Mouse (Mus musculus) embryonic facial prominence, embryonic 15.5 days (tissue): ENCODE results near the gene Myo1g. TPM values are rescaled to one million over a fixed set of nuclear protein-coding genes. Genes with fewer than 3 reads are reported as not detected.

Source experiments
- ATAC-seq: fragments of 200-750 bp; cut with Nextera tagmentation; 2 replicates; pipeline ENCODE4 v1.8.0; 2017; ENCODE audit warnings: low read depth, moderate TSS enrichment; ENCODE audit not compliant: insufficient number of reproducible peaks, low FRiP score, low TSS enrichment
- H3K27ac ChIP-seq: fragments of 300-500 bp; sonication (generic); replicated peaks from 2 replicates; pipeline ENCODE4 v1.5.1; 2015; ENCODE audit warnings: mild to moderate bottlenecking, inconsistent platforms
- H3K27me3 ChIP-seq: fragments of 300-500 bp; sonication (generic); 2 replicates; pipeline ENCODE4 v1.6.1; 2015; ENCODE audit warnings: inconsistent platforms
- H3K36me3 ChIP-seq: fragments of 300-500 bp; sonication (generic); 2 replicates; pipeline ENCODE4 v1.6.1; 2015; ENCODE audit warnings: mild to moderate bottlenecking, inconsistent platforms
- H3K4me1 ChIP-seq: fragments of 300-500 bp; sonication (generic); 2 replicates; pipeline ENCODE4 v1.6.1; 2015; ENCODE audit warnings: inconsistent platforms
- H3K4me2 ChIP-seq: fragments of 300-500 bp; sonication (generic); replicated peaks from 2 replicates; pipeline ENCODE4 v1.6.1; 2015; ENCODE audit warnings: mild to moderate bottlenecking, inconsistent platforms
- H3K4me3 ChIP-seq: fragments of 300-500 bp; sonication (generic); replicated peaks from 2 replicates; pipeline ENCODE4 v1.5.1; 2015; ENCODE audit warnings: mild to moderate bottlenecking, inconsistent platforms
- H3K9ac ChIP-seq: fragments of 300-500 bp; sonication (generic); 2 replicates; pipeline ENCODE4 v1.6.1; 2015; ENCODE audit warnings: inconsistent platforms
- H3K9me3 ChIP-seq: fragments of 300-500 bp; sonication (generic); replicated peaks from 2 replicates; pipeline ENCODE4 v1.6.1; 2016; ENCODE audit warnings: inconsistent platforms
- WGBS: fragments of 180-500 bp; shearing (Covaris S2); methylation state at CpG from one replicate; pipeline ENCODE4 v1.1.7; 2015; 5-methylcytosine and 5-hydroxymethylcytosine counted together
- microRNA-seq: library from miRNA; unstranded; fragments of <30 nt; microRNA quantifications from one replicate; pipeline ENCODE4, GENCODE M21; 2016; ENCODE audit warnings: borderline number of aligned reads
- polyA plus RNA-seq: library from polyadenylated mRNA; unstranded; fragments of >200 nt; fragmentation: Nextera tagmentation; extraction: Ambion mirVana; gene quantifications from 2 replicates; pipeline ENCODE4 v1.2.1, GENCODE M21; 2015

Gene Myo1g
- polyA plus RNA-seq, 1 experiment from 2014 or later, result 3.6 TPM

DNA sequence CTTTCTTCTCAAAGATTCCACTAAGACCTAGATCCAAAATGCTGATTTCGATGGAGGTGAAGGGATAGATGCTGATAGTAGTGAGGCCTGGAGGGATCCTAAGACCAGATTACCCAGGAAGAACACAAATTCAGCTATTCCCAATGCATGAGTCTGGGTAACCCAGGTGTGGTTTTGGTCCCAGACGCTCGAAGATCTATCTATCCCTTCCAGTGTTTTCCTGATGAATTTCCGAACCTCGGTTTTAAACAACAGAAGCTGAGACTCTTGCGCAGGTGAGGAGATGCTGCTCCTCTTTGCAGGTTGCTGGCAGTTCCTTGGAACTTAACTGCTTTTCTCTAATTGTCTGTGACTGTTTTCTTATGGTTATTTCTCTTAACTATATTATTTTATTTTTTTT lies 46.4 kb downstream of the Myo1g start:
- Histone ChIP-seq H3K27ac (peak overlapping the region; percentile 97), H3K36me3 (0 out of 2 replicates have a peak, but pooled peaks cover 4% of the 10 kb centered on the region), H3K9me3 (no peaks in the 10 kb centered on the region), H3K4me3 (peak overlapping the region; percentile 92), H3K27me3 (no peaks in the 10 kb centered on the region), H3K4me2 (peak overlapping the region; percentile 55), H3K4me1 (peaks cover 40% of the 10 kb centered on the region), H3K9ac (peak overlapping the region; percentile 87)
- no peak for ATAC-seq
- 33% methylated on average over 6 of the region's 6 CpGs for WGBS

DNA sequence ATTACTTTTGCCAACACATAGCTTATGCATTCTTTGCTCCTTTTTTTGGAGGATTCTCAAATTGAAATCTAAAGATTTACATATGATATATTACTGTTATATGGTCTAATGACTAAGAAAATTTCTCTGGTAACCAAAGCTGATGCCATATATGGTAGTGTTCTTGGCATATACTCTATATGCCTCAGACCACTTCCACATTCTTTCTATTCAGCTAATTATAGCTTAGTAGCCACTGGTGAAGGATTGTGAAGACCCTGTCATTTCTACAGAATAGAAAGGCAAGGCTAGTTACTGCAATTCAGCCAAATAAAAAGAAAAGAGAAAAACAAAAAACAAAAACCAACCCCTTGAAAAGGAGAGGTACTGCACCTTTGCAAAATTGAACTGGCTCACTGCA lies 48.7 kb downstream of the Myo1g start:
- Histone ChIP-seq H3K36me3 (peaks cover 11% of the 10 kb centered on the region; the same call in 1 of the 2 replicates), H3K27ac (no peak overlapping the region), H3K9ac (no peak overlapping the region), H3K9me3 (no peaks in the 10 kb centered on the region), H3K4me1 (peaks cover 45% of the 10 kb centered on the region), H3K27me3 (no peaks in the 10 kb centered on the region), H3K4me3 (peak overlapping the region; percentile 36), H3K4me2 (peak overlapping the region; percentile 51)
- ATAC-seq, result no peak

DNA sequence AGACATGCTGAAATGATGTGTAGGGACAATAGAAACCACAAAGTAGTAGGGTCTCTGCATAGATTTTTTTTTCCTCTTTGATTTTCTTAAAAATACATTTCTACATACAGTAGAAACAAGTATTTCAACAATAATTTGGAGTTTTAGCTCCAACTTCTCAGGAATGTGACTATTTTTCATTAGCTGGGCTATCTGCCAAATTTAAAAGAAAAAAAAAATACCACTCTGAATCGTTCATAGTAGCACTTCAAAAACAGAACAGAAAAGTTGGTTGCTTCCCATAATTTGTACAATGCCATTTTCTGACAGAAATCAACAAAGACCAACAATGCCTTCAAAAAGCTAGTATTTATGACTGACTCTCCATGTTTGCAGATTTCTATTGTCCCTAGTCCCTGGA lies 49.3 kb downstream of the Myo1g start:
- Histone ChIP-seq H3K9me3 (no peaks in the 10 kb centered on the region), H3K4me3 (peak overlapping the region; percentile 36), H3K4me2 (peak overlapping the region; percentile 51), H3K36me3 (peaks cover 17% of the 10 kb centered on the region), H3K27ac (peak overlapping the region; percentile 35; the same call in 1 of the 2 replicates), H3K27me3 (no peaks in the 10 kb centered on the region), H3K4me1 (peaks cover 45% of the 10 kb centered on the region), H3K9ac (no peak overlapping the region)
- 0% methylated on average over 1 of the region's 1 CpGs for WGBS
- no peak for ATAC-seq

DNA sequence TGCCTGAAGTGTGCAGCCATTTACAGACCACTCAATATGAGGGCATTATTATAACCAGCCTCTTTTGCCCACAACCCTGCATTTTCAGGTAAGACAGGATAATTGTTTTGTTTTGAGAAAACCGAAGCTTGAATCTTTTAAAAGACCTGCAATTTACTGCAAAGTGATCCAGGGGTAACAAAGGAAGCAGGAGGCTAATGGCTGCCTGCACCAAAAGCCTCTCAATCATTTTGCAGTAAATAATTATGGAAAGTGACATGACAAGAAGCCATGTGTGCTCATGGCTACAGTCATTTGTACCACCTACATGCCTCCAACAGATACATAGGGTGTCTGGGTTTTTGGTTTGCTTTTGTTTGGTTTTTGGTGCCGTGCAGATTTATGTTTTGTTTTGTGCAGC lies 49.7 kb downstream of the Myo1g start:
- Histone ChIP-seq H3K9ac (no peak overlapping the region), H3K27me3 (no peaks in the 10 kb centered on the region), H3K36me3 (peaks cover 21% of the 10 kb centered on the region), H3K4me3 (peak overlapping the region; percentile 36), H3K4me2 (peak overlapping the region; percentile 51), H3K4me1 (peaks cover 45% of the 10 kb centered on the region), H3K9me3 (no peaks in the 10 kb centered on the region), H3K27ac (0 out of 2 replicates have a peak overlapping the region, but pooled peaks have one; percentile 22)
- WGBS, result 37% methylated on average over 2 of the region's 2 CpGs
- no peak for ATAC-seq

DNA sequence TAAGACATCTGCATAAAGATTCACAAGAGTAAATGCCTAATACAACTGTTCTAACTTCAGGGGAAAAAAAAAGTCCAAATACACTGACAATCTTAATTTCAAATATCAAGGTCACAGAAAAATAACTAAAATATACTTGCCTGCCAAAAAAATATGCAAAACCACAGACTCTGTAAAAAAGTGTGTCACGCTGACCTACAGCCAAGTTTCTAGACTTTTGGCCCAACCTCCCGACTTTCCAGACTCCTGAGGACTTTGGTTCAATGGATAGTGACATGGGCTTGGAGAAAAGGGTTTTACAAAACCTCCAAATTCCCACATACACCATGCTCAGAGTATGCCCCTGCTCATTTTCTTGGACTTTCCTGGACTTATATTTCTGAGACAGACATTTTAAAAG lies 52.2 kb downstream of the Myo1g start:
- Histone ChIP-seq H3K36me3 (peaks cover 23% of the 10 kb centered on the region), H3K4me3 (no peak overlapping the region), H3K27me3 (no peaks in the 10 kb centered on the region), H3K27ac (no peak overlapping the region), H3K9ac (no peak overlapping the region), H3K9me3 (no peaks in the 10 kb centered on the region), H3K4me2 (no peak overlapping the region), H3K4me1 (peaks cover 34% of the 10 kb centered on the region)
- 60% methylated on average over 2 of the region's 2 CpGs for WGBS
- no peak for ATAC-seq

DNA sequence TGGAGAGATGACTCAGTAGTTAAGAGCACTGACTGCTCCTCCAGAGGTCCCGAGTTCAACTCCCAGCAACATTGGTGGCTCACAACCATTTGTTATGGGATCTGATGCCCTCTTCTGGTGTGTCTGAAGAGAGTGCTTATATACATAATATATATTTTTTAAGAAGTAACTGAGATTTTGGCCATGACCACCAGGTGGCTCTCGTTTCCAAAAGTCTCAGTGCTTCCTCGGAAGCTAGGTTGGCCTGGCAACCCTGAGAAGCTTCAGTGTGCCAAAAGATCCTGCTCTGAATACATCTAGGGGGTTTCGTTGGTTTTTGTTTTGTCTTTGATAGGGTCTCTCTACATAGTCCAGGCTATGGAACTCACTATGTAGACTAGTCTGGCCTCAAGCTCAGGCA lies 55.6 kb downstream of the Myo1g start:
- H3K36me3 ChIP-seq, result peaks cover 23% of the 10 kb centered on the region
- no peak overlapping the region for H3K9ac ChIP-seq
- ATAC-seq, result no peak
- 30% methylated on average over 4 of the region's 4 CpGs for WGBS
- H3K4me2 ChIP-seq, result no peak overlapping the region
- H3K4me1 ChIP-seq, result peaks cover 8% of the 10 kb centered on the region; the same call in 1 of the 2 replicates
- no peaks in the 10 kb centered on the region for H3K27me3 ChIP-seq
- H3K9me3 ChIP-seq, result no peaks in the 10 kb centered on the region
- H3K27ac ChIP-seq, result no peak overlapping the region
- no peak overlapping the region for H3K4me3 ChIP-seq

DNA sequence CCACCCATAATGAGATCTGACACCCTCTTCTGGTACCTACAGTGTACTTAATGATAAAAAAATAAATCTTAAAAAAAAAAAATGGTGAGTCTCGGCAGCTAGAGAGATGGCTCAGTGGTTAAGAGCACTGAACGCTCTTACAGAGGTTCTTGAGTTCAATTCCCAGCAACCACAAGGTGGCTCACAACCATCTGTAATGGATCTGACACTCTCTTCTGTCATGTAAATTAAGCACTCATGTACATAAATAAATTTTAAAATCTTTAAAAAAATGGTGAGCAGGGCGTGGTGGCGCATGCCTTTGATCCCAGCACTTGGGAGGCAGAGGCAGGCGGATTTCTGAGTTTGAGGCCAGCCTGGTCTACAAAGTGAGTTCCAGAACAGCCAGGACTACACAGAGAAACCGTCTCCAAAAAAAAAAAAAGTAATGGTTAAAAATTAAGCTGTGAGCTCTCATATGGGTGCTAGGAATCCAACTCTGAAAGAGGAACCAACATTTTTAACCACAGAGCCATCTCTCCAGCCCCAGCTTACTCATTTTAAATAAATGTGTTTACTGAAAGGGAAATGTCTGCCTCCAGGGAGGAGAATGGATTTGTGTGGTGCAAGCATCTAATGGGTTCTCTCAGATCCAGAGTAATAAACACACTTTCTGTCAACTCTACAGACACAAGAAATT lies 57.5 kb downstream of the Myo1g start:
- Histone ChIP-seq H3K9ac (no peak overlapping the region), H3K36me3 (peaks cover 20% of the 10 kb centered on the region), H3K27ac (no peak overlapping the region), H3K9me3 (no peaks in the 10 kb centered on the region), H3K4me2 (no peak overlapping the region), H3K4me3 (no peak overlapping the region), H3K27me3 (no peaks in the 10 kb centered on the region), H3K4me1 (0 out of 2 replicates have a peak, but pooled peaks cover 4% of the 10 kb centered on the region)
- ATAC-seq, result no peak
- WGBS, result 90% methylated on average over 6 of the region's 6 CpGs

Small RNAs within 50 kb of the gene (microRNA-seq; reads per million reads assigned to microRNA genes)
- not detected for gene Gm22123

Other genes starting within 250 kb of the Myo1g start
- 102 and 105 TPM in 2 replicates for gene Tmed4, start 246.1 kb downstream of the Myo1g start, polyA plus RNA-seq
- gene Ogdh, start 229.3 kb downstream of the Myo1g start, polyA plus RNA-seq, result 98.5 and 101 TPM in 2 replicates
- gene Zmiz2, start 131.9 kb downstream of the Myo1g start, polyA plus RNA-seq, result 12.6 and 12.9 TPM in 2 replicates
- gene Ppia, start 105.5 kb downstream of the Myo1g start, polyA plus RNA-seq, result 4,428 and 4,532 TPM in 2 replicates
- gene H2afv, start 76.5 kb downstream of the Myo1g start, polyA plus RNA-seq, result 443 and 468 TPM in 2 replicates
- 28.7 and 32.1 TPM in 2 replicates for gene Purb, start 45.0 kb downstream of the Myo1g start, polyA plus RNA-seq
- 88.9 and 93.0 TPM in 2 replicates for gene Ccm2, start 25.9 kb upstream of the Myo1g start, polyA plus RNA-seq
- gene Nacad, start 85.1 kb upstream of the Myo1g start, polyA plus RNA-seq, result 2.2 and 3.5 TPM in 2 replicates
- gene Tbrg4, start 105.1 kb upstream of the Myo1g start, polyA plus RNA-seq, result 36.0 and 40.4 TPM in 2 replicates
- not detected in 2 replicates for gene Wap, start 117.7 kb upstream of the Myo1g start, polyA plus RNA-seq
- 14.1 and 18.2 TPM in 2 replicates for gene Ramp3, start 137.6 kb upstream of the Myo1g start, polyA plus RNA-seq